Mouse (Mus musculus) intestine, embryonic 16.5 days (tissue): Measurements from ENCODE around the gene Rapgef1. TPM values are rescaled to one million over a fixed set of nuclear protein-coding genes. Genes with fewer than 3 reads are reported as not detected.
"Not testable (repeated sequence)": the region's sequence is repeated elsewhere in the genome, so short reads cannot be mapped to it uniquely, and the experiment has no call there.

ENCODE experiments used
- ATAC-seq: fragments of 200-750 bp; cut with Nextera tagmentation; 2 replicates; pipeline ENCODE4 v1.8.0; 2017; ENCODE audit warnings: moderate TSS enrichment, moderate library complexity
- H3K27ac ChIP-seq: fragments of 300-500 bp; sonication (generic); 2 replicates; pipeline ENCODE4 v1.5.1; 2014; ENCODE audit warnings: mild to moderate bottlenecking, low read length
- H3K27me3 ChIP-seq: fragments of 300-500 bp; sonication (generic); replicated peaks from 2 replicates; pipeline ENCODE4 v1.6.1; 2014; ENCODE audit warnings: low read length, control low read depth, mixed read lengths; ENCODE audit not compliant: control insufficient read depth, insufficient read depth
- H3K36me3 ChIP-seq: fragments of 300-500 bp; sonication (generic); 2 replicates; pipeline ENCODE4 v1.6.1; 2014; ENCODE audit warnings: low read length, control low read depth; ENCODE audit not compliant: control insufficient read depth, insufficient read depth
- H3K4me1 ChIP-seq: fragments of 300-500 bp; sonication (generic); 2 replicates; pipeline ENCODE4 v1.6.1; 2014; ENCODE audit warnings: low read length, control low read depth, mixed read lengths; ENCODE audit not compliant: control insufficient read depth, insufficient read depth
- H3K4me2 ChIP-seq: fragments of 300-500 bp; sonication (generic); 2 replicates; pipeline ENCODE4 v1.6.1; 2014; ENCODE audit warnings: low read depth, low read length, control low read depth
- H3K4me3 ChIP-seq: fragments of 300-500 bp; sonication (generic); 2 replicates; pipeline ENCODE4 v1.5.1; 2014; ENCODE audit warnings: mild to moderate bottlenecking, low read length
- H3K9ac ChIP-seq: fragments of 300-500 bp; sonication (generic); 2 replicates; pipeline ENCODE4 v1.6.1; 2014; ENCODE audit warnings: low read depth, low read length
- H3K9me3 ChIP-seq: fragments of 300-500 bp; sonication (generic); 2 replicates; pipeline ENCODE4 v1.6.1; 2016; ENCODE audit warnings: low read length, control low read depth; ENCODE audit not compliant: control insufficient read depth
- WGBS: fragments of 180-500 bp; shearing (Covaris S2); extraction: QIAGEN DNeasy Blood & Tissue Kit; methylation state at CpG from one replicate; pipeline ENCODE4 v1.1.7; 2014; 5-methylcytosine and 5-hydroxymethylcytosine counted together
- polyA plus RNA-seq: library from polyadenylated mRNA; unstranded; fragments of >200 nt; fragmentation: Nextera tagmentation; extraction: Ambion mirVana; gene quantifications from 2 replicates; pipeline ENCODE4 v1.2.1, GENCODE M21; 2015

The Rapgef1 gene
- polyA plus RNA-seq, 1 experiment from 2014 or later = 8.1 TPM

DNA sequence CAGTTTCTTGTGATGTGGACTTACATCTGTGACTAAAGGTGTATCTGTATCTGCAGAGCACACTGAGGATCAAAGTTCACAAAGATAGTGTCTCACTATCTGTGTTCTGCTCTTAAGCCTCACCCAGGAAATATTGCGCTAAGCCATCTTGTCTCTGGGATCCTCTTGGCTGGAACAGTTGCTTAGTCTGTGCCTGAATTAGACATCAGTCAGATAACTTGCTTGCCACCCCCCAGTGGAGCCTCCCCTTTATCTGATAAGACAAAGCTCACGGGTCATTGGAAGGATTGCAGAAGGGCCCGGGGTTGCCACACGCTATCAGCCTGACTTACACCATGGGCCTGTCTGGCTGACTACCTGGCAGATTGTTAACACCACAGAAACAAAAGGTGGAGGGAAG, 153.8 kb downstream of the Rapgef1 start:
- WGBS = 64% methylated on average over 4 of the region's 4 CpGs
- Histone ChIP-seq H3K9me3 (no peaks in the 10 kb centered on the region), H3K27me3 (no peaks in the 10 kb centered on the region), H3K9ac (no peak overlapping the region), H3K4me3 (no peak overlapping the region), H3K27ac (peak overlapping the region; percentile 92), H3K4me2 (no peak overlapping the region), H3K36me3 (peaks cover 18% of the 10 kb centered on the region), H3K4me1 (peaks cover 20% of the 10 kb centered on the region)
- ATAC-seq = peak; percentile 83

GRCm38 (mm10) chr2:29781256-29781655, 161.7 kb downstream of the Rapgef1 start:
- H3K9me3 ChIP-seq, H3K27me3 ChIP-seq, H3K27ac ChIP-seq, H3K9ac ChIP-seq, H3K4me3 ChIP-seq, ATAC-seq, H3K4me1 ChIP-seq, H3K4me2 ChIP-seq: not testable (repeated sequence)
- peaks cover 52% of the 10 kb centered on the region for H3K36me3 ChIP-seq
- WGBS = 95% methylated on average over 2 of the region's 2 CpGs

DNA sequence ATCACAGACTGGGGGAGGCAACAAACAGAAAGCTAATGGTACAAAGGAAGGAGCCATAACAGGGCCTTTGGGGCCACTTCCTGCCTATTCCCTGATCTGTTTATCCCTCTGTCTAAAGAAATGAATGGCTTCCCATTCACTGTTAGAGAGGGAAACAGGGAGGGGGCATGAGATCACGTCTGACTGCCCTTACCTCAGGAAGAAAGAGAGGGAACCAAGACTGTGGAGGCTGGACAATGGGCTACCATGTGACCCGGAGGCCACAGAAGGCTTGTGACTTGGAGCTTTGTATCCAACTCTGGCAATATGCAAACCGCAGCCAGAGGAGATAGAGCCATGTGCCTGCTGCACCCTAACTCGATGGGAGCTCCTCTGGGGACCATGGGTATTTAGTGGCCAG, 164.8 kb downstream of the Rapgef1 start:
- H3K27me3 ChIP-seq = no peaks in the 10 kb centered on the region
- H3K4me2 ChIP-seq = no peak overlapping the region
- peaks cover 33% of the 10 kb centered on the region for H3K36me3 ChIP-seq
- no peak overlapping the region for H3K9ac ChIP-seq
- no peak for ATAC-seq
- 77% methylated on average over 4 of the region's 4 CpGs for WGBS
- H3K27ac ChIP-seq = no peak overlapping the region
- H3K4me1 ChIP-seq = peaks cover 13% of the 10 kb centered on the region
- H3K9me3 ChIP-seq = peaks cover 7% of the 10 kb centered on the region
- no peak overlapping the region for H3K4me3 ChIP-seq

GRCm38 (mm10) chr2:29787104-29787917, 167.8 kb downstream of the Rapgef1 start, which contains the start of gene Coq4:
TSS of gene Coq4 (plus strand) at chr2:29787493.
- Histone ChIP-seq H3K4me1 (peaks cover 13% of the 10 kb centered on the region), H3K36me3 (peaks cover 25% of the 10 kb centered on the region), H3K9me3 (no peaks in the 10 kb centered on the region), H3K4me3 (peak within 1 kb of the TSS; percentile 85), H3K4me2 (peak within 1 kb of the TSS; percentile 87), H3K27me3 (no peaks in the 10 kb centered on the region), H3K9ac (peak within 1 kb of the TSS; percentile 82), H3K27ac (peak within 1 kb of the TSS; percentile 84)
- WGBS = 1% methylated on average over 31 of the region's 31 CpGs
- peak; percentile 83 for ATAC-seq

DNA sequence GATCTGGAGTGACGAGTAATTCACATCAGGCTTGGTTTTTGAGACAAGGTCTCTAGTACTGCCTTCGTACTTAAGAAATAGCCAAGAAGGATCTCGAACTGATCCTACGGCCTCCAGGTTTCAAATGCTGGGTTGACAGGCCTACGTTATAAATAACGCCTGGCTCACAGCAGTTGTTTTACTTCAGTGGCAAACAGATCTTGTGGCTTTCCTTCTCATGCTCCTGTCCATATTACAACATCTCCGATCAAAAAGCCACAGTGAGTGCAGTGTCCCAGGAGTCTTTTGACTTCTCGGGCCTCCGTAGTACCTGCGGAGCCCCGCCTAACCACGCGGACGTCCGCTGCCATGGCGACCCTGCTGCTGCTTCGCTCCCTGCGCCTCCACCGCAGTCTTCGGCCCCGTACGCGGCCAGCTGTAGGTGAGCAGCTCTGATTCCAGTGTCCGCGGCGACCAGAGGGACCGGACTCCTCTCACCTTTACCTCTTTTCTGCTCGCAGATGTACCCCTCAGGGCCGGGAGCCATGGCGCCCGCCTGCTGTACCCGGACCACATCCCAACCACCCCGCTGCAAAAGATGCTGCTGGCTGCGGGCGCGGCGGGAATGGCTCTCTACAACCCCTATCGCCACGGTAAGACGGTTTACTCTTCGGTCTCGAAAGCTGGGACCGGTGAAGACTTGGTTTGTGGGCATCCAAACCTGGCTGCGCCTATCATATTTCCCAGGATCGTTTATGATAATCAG, 168.6 kb downstream of the Rapgef1 start, which contains the start of gene Trub2:
Gene Trub2, minus strand, starts transcription at position 566 of the 745 bp plus-strand sequence.
- Histone ChIP-seq H3K4me2 (peak within 1 kb of the TSS; percentile 87), H3K9me3 (no peaks in the 10 kb centered on the region), H3K36me3 (peaks cover 17% of the 10 kb centered on the region), H3K27ac (peak within 1 kb of the TSS; percentile 84), H3K4me1 (peaks cover 13% of the 10 kb centered on the region), H3K27me3 (no peaks in the 10 kb centered on the region), H3K4me3 (peak within 1 kb of the TSS; percentile 85), H3K9ac (peak within 1 kb of the TSS; percentile 82)
- WGBS = under 1% methylated on average over 45 of the region's 45 CpGs
- ATAC-seq = peak; percentile 84

Other genes with a start within 250 kb of the Rapgef1 start
- gene Gm13420, start 132.0 kb downstream of the Rapgef1 start, polyA plus RNA-seq = 0.56 and 0.70 TPM in 2 replicates
- gene Gm13547, start 139.6 kb downstream of the Rapgef1 start, polyA plus RNA-seq = 0.66 TPM in 1 of 2 replicates, not detected in the other
- 60.0 and 64.5 TPM in 2 replicates for gene Coq4, start 167.8 kb downstream of the Rapgef1 start, polyA plus RNA-seq
- gene Trub2, start 168.8 kb downstream of the Rapgef1 start, polyA plus RNA-seq = 37.5 and 38.0 TPM in 2 replicates
- 43.0 and 57.6 TPM in 2 replicates for gene Slc27a4, start 182.9 kb downstream of the Rapgef1 start, polyA plus RNA-seq
- gene Urm1, start 200.4 kb downstream of the Rapgef1 start, polyA plus RNA-seq = 28.8 and 30.7 TPM in 2 replicates
- gene Cercam, start 249.4 kb downstream of the Rapgef1 start, polyA plus RNA-seq = 24.5 and 24.8 TPM in 2 replicates